8 mouse cellular contexts compared by ENCODE assay signal in the genomic region with DNA sequence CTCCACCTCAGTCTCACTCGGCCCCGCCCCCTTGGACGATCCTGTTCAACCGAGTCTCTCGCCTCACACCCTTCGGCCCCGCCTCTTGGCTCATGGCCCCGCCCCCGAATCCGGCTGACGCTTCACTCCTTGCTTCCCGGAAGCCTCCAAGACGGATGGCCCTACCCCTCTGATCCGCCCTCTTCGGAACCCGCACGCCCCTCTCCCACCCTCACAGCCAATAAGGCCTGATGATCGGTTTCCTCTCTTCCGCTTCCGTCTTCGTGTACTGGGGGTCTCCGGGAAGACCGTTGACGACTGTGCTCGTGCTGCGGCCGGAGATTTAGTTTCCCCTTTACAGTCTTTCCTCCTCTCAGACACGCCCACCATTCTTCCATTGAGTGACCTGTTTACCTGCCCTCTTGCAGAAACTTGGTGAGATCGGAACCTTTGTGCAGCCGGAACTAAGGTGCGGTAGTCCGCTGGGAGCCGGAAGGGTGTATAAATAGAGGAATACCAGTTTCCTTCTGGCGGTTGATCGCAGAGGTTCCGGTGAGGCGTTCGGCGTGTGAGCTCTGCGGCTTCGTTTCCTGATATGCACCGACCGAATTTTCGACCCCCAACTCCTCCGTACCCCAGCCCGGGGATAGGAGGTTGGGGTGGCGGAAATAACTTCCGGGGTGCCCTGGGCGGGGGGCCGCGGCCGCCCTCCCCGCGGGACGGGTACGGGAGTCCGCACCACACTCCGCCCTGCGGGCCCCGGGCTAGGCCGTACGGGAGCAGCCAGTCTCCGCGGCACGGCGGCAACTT. TPM values are rescaled to one million over a fixed set of nuclear protein-coding genes. Genes with fewer than 3 reads are reported as not detected.
DNase-seq lines count a peak whose midpoint lies in the region; ATAC-seq and TF ChIP-seq lines count a peak whose summit lies in the region.

Mplkip (plus strand) TSS at position 282 of the 789 bp plus-strand sequence.
Sugct (minus strand) TSS at position 643 of the 789 bp plus-strand sequence.

- peak; percentile 96 for DNase-seq in Patski (ENCODE audit: low read depth, low spot score)
- peak; percentile 100 for DNase-seq in cerebellum, postnatal 14 days
- DNase-seq in frontal cortex, postnatal 14 days (ENCODE audit: low spot score in 2 of 2): peak; percentile 99 to 100
- peak; percentile 97 to 99 for DNase-seq in layer of hippocampus, postnatal 25 days (ENCODE audit: extremely low spot score in 1 of 2, low spot score in 1 of 2)
- DNase-seq in lung, postnatal 25 days (ENCODE audit: low spot score): peak; percentile 100
- DNase-seq in retina, embryonic 14.5 days (ENCODE audit: low spot score): peak; percentile 100
- peak; percentile 100 for DNase-seq in thymus, postnatal 4 days

- H3K9me3 ChIP-seq in hindbrain, embryonic 13.5 days: no peaks in the 10 kb centered on the region

- H3K36me3 ChIP-seq in hindbrain, embryonic 13.5 days: no peaks in the 10 kb centered on the region

- TF ChIP-seq CTCF in Patski (IDR thresholded peaks at IDR 0.05): no peak

- ATAC-seq in Patski: peak; percentile 98
- ATAC-seq in hindbrain, embryonic 13.5 days (ENCODE audit: low FRiP score): peak; percentile 100

- H3K4me3 ChIP-seq in hindbrain, embryonic 13.5 days: peak within 1 kb of the TSS; percentile 79

- peaks cover 12% of the 10 kb centered on the region for H3K4me1 ChIP-seq in hindbrain, embryonic 13.5 days (replicated peaks)

- POLR2A ChIA-PET in Patski (lab: Charles Lee): interaction anchor here (0.9 to 1.2 kb wide), 4 partner anchors 10 to 99 kb away, joined by 3 to 4 read pairs (median 3); no protein-coding TSS in a partner anchor

- peak within 1 kb of the TSS; percentile 95 for H3K27ac ChIP-seq in hindbrain, embryonic 13.5 days

- whole genome bisulfite sequencing in hindbrain, embryonic 13.5 days: under 1% methylated on average over 61 of the region's 66 CpGs

- CTCF ChIA-PET in Patski (lab: Charles Lee): no interaction called here

- peak within 1 kb of the TSS; percentile 74 for H3K4me2 ChIP-seq in hindbrain, embryonic 13.5 days

- peak within 1 kb of the TSS; percentile 93 for H3K9ac ChIP-seq in hindbrain, embryonic 13.5 days

- in situ Hi-C loops in Patski (cut with MboI; ENCODE audit: low pct_unique_long_range_greater_than_20kb): no loop called here

- H3K27me3 ChIP-seq in Patski: no peaks in the 10 kb centered on the region
- no peaks in the 10 kb centered on the region for H3K27me3 ChIP-seq in hindbrain, embryonic 13.5 days

RNA-seq across cellular contexts. Expression of gene Mplkip, which starts in this region (rescaled TPM):
- polyA plus RNA-seq in Patski (2021): 27.2 TPM
- 46.4 and 47.4 TPM in 2 replicates for polyA plus RNA-seq in hindbrain, embryonic 13.5 days (2015; fragmentation: Nextera tagmentation; extraction: Ambion mirVana)
- total RNA-seq in layer of hippocampus, postnatal 25 days (2021): 10 to 100 TPM; 13.1 to 18.8 TPM

RNA-seq across cellular contexts. Expression of gene Sugct, which starts in this region (rescaled TPM):
- 11.4 TPM for polyA plus RNA-seq in Patski (2021)
- polyA plus RNA-seq in hindbrain, embryonic 13.5 days (2015; fragmentation: Nextera tagmentation; extraction: Ambion mirVana): 3.4 and 3.5 TPM in 2 replicates
- total RNA-seq in layer of hippocampus, postnatal 25 days (2021): 1 to 10 TPM; 1.6 to 1.7 TPM

Comparison
In these comparisons a context has a peak if more than half of its experiments do, and no peak if none do; other contexts are left out.
1. Peak in every context shown above with its lines: DNase-seq, ATAC-seq, H3K4me3 ChIP-seq and H3K27ac ChIP-seq.